Mouse (Mus musculus) limb, embryonic 11.5 days (tissue): ENCODE data around the gene Zkscan8. TPM values are rescaled to one million over a fixed set of nuclear protein-coding genes. Genes with fewer than 3 reads are reported as not detected.

Experiments
- ATAC-seq: fragments of 200-750 bp; cut with Nextera tagmentation; 2 replicates; pipeline ENCODE4 v1.8.0; 2017; ENCODE audit warnings: low read depth; ENCODE audit not compliant: insufficient number of reproducible peaks, low FRiP score, low TSS enrichment
- DNase-seq: peaks from one replicate; pipeline ENCODE4 v3.0.0-alpha.2; 2015; ENCODE audit warnings: low spot score
- H3K27ac ChIP-seq: fragments of 300-500 bp; sonication (generic); replicated peaks from 2 replicates; pipeline ENCODE4 v1.5.1; 2014; ENCODE audit warnings: low read depth, mild to moderate bottlenecking, low read length
- H3K27me3 ChIP-seq: fragments of 300-500 bp; sonication (generic); 2 replicates; pipeline ENCODE4 v1.6.1; 2014; ENCODE audit warnings: mild to moderate bottlenecking, low read length, mixed read lengths; ENCODE audit not compliant: control insufficient read depth, insufficient read depth
- H3K36me3 ChIP-seq: fragments of 300-500 bp; sonication (generic); 2 replicates; pipeline ENCODE4 v1.6.1; 2014; ENCODE audit warnings: mild to moderate bottlenecking, low read length, moderate library complexity, mixed read lengths; ENCODE audit not compliant: control insufficient read depth, insufficient read depth
- H3K4me1 ChIP-seq: fragments of 300-500 bp; sonication (generic); 2 replicates; pipeline ENCODE4 v1.6.1; 2014; ENCODE audit warnings: low read length, mixed read lengths; ENCODE audit not compliant: control insufficient read depth, insufficient read depth
- H3K4me2 ChIP-seq: fragments of 300-500 bp; sonication (generic); 2 replicates; pipeline ENCODE4 v1.6.1; 2014; ENCODE audit warnings: low read depth, mild to moderate bottlenecking, moderate library complexity; ENCODE audit not compliant: severe bottlenecking
- H3K4me3 ChIP-seq: fragments of 300-500 bp; sonication (generic); 2 replicates; pipeline ENCODE4 v1.5.1; 2014; ENCODE audit warnings: low read depth, low read length
- H3K9ac ChIP-seq: fragments of 300-500 bp; sonication (generic); 2 replicates; pipeline ENCODE4 v1.6.1; 2014; ENCODE audit warnings: mild to moderate bottlenecking, low read length
- H3K9me3 ChIP-seq: fragments of 300-500 bp; sonication (generic); 2 replicates; pipeline ENCODE4 v1.6.1; 2016; ENCODE audit warnings: low read length; ENCODE audit not compliant: control insufficient read depth
- WGBS: fragments of 180-500 bp; shearing (Covaris S2); extraction: QIAGEN DNeasy Blood & Tissue Kit; methylation state at CpG from one replicate; pipeline ENCODE4 v1.1.7; 2014; 5-methylcytosine and 5-hydroxymethylcytosine counted together
- polyA plus RNA-seq: library from polyadenylated mRNA; unstranded; fragments of >200 nt; fragmentation: Nextera tagmentation; extraction: Ambion mirVana; gene quantifications from 2 replicates; pipeline ENCODE4 v1.2.1, GENCODE M21; 2014

Zkscan8 gene
- polyA plus RNA-seq, 1 experiment from 2014 or later, result 9.6 TPM

DNA sequence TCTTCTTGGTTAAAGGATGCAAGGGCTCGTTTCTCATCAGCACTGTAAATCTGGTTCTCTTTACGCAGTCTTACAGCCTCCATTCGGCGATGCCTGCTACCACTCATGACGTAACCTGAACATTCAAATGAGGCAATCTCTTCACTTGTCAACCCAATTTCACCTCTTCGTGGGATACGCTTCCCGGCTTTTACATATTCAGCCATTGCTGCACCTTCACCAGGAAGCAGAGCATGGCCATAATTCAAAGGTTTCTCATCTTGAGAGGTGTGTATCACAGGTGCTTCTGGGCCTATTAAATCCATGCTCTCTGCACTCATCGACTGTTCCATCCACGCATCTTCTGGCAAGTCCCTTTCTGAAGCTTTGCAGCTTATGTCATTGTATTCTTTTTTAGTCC is 63.6 kb downstream of the Zkscan8 start:
- Histone ChIP-seq H3K4me1 (no peaks in the 10 kb centered on the region), H3K27me3 (no peaks in the 10 kb centered on the region), H3K4me3 (no peak overlapping the region), H3K27ac (no peak overlapping the region), H3K9ac (no peak overlapping the region), H3K9me3 (no peaks in the 10 kb centered on the region), H3K4me2 (no peak overlapping the region), H3K36me3 (no peaks in the 10 kb centered on the region)
- 78% methylated on average over 10 of the region's 10 CpGs for WGBS
- DNase-seq (no peak), ATAC-seq (no peak)

Other genes with a start within 250 kb of the Zkscan8 start
- not detected in 2 replicates for gene Gpx5, start 238.4 kb downstream of the Zkscan8 start, polyA plus RNA-seq
- 0.51 and 0.88 TPM in 2 replicates for gene Gpx6, start 219.0 kb downstream of the Zkscan8 start, polyA plus RNA-seq
- gene Olfr1367, start 184.2 kb downstream of the Zkscan8 start, polyA plus RNA-seq, result not detected in 2 replicates
- gene Zscan12, start 168.3 kb downstream of the Zkscan8 start, polyA plus RNA-seq, result 20.2 and 20.3 TPM in 2 replicates
- 94.2 and 97.2 TPM in 2 replicates for gene Zkscan3, start 128.4 kb downstream of the Zkscan8 start, polyA plus RNA-seq
- gene Pgbd1, start 90.1 kb downstream of the Zkscan8 start, polyA plus RNA-seq, result 5.4 and 5.7 TPM in 2 replicates
- 22.0 and 25.6 TPM in 2 replicates for gene Zscan26, start 77.4 kb downstream of the Zkscan8 start, polyA plus RNA-seq
- gene Nkapl, start 62.6 kb downstream of the Zkscan8 start, polyA plus RNA-seq, result 2.5 and 2.8 TPM in 2 replicates
- 2.5 and 2.9 TPM in 2 replicates for gene Zkscan4, start 52.2 kb downstream of the Zkscan8 start, polyA plus RNA-seq
- gene Gm10065, start 51.7 kb downstream of the Zkscan8 start, polyA plus RNA-seq, result 0.67 TPM in 1 of 2 replicates, not detected in the other
- gene AK157302, start 35.9 kb downstream of the Zkscan8 start, polyA plus RNA-seq, result 0.24 and 0.35 TPM in 2 replicates
- 2.5 and 4.0 TPM in 2 replicates for gene Gm11273, start 29.7 kb downstream of the Zkscan8 start, polyA plus RNA-seq
- 0.09 and 0.21 TPM in 2 replicates for gene Olfr1366, start 11.7 kb upstream of the Zkscan8 start, polyA plus RNA-seq
- 0.05 TPM in 1 of 2 replicates, not detected in the other for gene Olfr1535, start 28.8 kb upstream of the Zkscan8 start, polyA plus RNA-seq
- not detected in 2 replicates for gene Olfr1364, start 50.6 kb upstream of the Zkscan8 start, polyA plus RNA-seq
- not detected in 2 replicates for gene Olfr1362, start 82.9 kb upstream of the Zkscan8 start, polyA plus RNA-seq
- gene Olfr11, start 111.4 kb upstream of the Zkscan8 start, polyA plus RNA-seq, result not detected in 2 replicates
- gene Olfr1361, start 132.3 kb upstream of the Zkscan8 start, polyA plus RNA-seq, result not detected in 2 replicates
- gene Olfr1360, start 146.3 kb upstream of the Zkscan8 start, polyA plus RNA-seq, result not detected in 2 replicates
- not detected in 2 replicates for gene Olfr1359, start 167.0 kb upstream of the Zkscan8 start, polyA plus RNA-seq
- 2.2 and 2.9 TPM in 2 replicates for gene Hist1h2bl, start 185.0 kb upstream of the Zkscan8 start, polyA plus RNA-seq
- gene Hist1h2ai, start 185.3 kb upstream of the Zkscan8 start, polyA plus RNA-seq, result 16.9 and 20.4 TPM in 2 replicates
- gene Hist1h3h, start 186.5 kb upstream of the Zkscan8 start, polyA plus RNA-seq, result 13.2 and 15.5 TPM in 2 replicates
- 7.6 and 9.2 TPM in 2 replicates for gene Hist1h2bm, start 190.9 kb upstream of the Zkscan8 start, polyA plus RNA-seq
- 1.1 and 1.7 TPM in 2 replicates for gene Hist1h4j, start 203.9 kb upstream of the Zkscan8 start, polyA plus RNA-seq
- 3.4 and 7.1 TPM in 2 replicates for gene Hist1h4k, start 219.4 kb upstream of the Zkscan8 start, polyA plus RNA-seq
- gene Hist1h2ak, start 222.7 kb upstream of the Zkscan8 start, polyA plus RNA-seq, result 6.1 and 9.4 TPM in 2 replicates
- 1.8 and 2.6 TPM in 2 replicates for gene Hist1h2bn, start 223.0 kb upstream of the Zkscan8 start, polyA plus RNA-seq
- 20.0 and 21.2 TPM in 2 replicates for gene Hist1h1b, start 249.5 kb upstream of the Zkscan8 start, polyA plus RNA-seq